Mouse (Mus musculus) embryo, embryonic 10.5 days (tissue): Measurements from ENCODE around the gene 1810009A15Rik.

Experiments
- DNase-seq: peaks from one replicate; pipeline ENCODE4 v3.0.0-alpha.2; 2015; ENCODE audit warnings: low spot score

The 1810009A15Rik gene

GRCm38 (mm10) chr19:8920073-8920736 is 31.6 kb downstream of the 1810009A15Rik start, which contains the start of gene B3gat3:
B3gat3 (plus strand) TSS chr19:8920374.
- DNase-seq = peak; percentile 98

- peak; percentile 82 for DNase-seq
Observed at GRCm38 (mm10) chr19:8920836-8921291, 32.2 kb downstream of the 1810009A15Rik start.

GRCm38 (mm10) chr19:8921741-8922140 is 33.1 kb downstream of the 1810009A15Rik start:
- DNase-seq = no peak

GRCm38 (mm10) chr19:8926766-8927165 is 38.1 kb downstream of the 1810009A15Rik start:
- no peak for DNase-seq

GRCm38 (mm10) chr19:8927891-8928525 is 39.4 kb downstream of the 1810009A15Rik start:
- no peak for DNase-seq

GRCm38 (mm10) chr19:8928689-8929223 is 40.1 kb downstream of the 1810009A15Rik start:
- no peak for DNase-seq

- peak; percentile 91 for DNase-seq
Observed at GRCm38 (mm10) chr19:8929224-8930088, 40.8 kb downstream of the 1810009A15Rik start, which contains the start of the genes Rom1 and Eml3. Rom1 (minus strand) TSS chr19:8929356. Eml3 (plus strand) TSS chr19:8929552.

GRCm38 (mm10) chr19:8930117-8930516 is 41.5 kb downstream of the 1810009A15Rik start:
- no peak for DNase-seq

GRCm38 (mm10) chr19:8930771-8931170 is 42.1 kb downstream of the 1810009A15Rik start:
- no peak for DNase-seq

GRCm38 (mm10) chr19:8936736-8937135 is 48.1 kb downstream of the 1810009A15Rik start:
- no peak for DNase-seq
